Mouse (Mus musculus): Measurements from ENCODE around the gene Slc39a11.

DNA sequence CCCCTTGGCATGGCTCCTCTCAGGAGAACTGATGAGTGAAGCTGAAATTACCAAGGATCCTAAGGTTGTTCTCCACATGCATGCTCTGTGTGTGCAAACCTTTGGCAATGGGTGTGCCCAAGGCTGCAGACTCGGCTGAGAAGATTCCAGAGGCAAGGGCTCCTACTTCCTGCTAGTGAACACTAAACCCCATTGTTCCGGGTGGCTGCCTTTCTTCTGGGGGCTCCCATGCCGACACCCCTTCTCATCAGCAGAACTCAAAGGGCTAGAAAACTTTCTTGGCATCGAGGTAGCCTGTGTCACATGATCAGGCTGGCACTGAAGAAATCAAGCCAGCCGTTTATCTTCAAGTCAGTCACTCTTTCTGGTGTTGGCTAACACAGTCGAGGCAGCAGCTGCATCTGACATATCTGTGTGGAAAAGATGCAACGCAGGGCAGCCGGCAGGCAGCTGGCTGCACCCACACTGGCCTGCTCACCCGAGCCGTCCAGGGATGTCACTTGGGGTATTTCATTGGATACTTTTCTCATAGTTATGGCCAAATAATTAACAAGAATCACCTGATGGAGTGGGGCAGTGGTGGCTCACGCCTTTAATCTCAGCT is 145.3 kb downstream of the Slc39a11 start:
- no peak for TF ChIP-seq CTCF (IDR thresholded peaks at IDR 0.05)
- TF ChIP-seq EP300 (IDR thresholded peaks at IDR 0.05), result no peak

Data from lung, postnatal 0 days (tissue).